Comparison of ENCODE assay signal across 7 mouse cellular contexts in the genomic region with DNA sequence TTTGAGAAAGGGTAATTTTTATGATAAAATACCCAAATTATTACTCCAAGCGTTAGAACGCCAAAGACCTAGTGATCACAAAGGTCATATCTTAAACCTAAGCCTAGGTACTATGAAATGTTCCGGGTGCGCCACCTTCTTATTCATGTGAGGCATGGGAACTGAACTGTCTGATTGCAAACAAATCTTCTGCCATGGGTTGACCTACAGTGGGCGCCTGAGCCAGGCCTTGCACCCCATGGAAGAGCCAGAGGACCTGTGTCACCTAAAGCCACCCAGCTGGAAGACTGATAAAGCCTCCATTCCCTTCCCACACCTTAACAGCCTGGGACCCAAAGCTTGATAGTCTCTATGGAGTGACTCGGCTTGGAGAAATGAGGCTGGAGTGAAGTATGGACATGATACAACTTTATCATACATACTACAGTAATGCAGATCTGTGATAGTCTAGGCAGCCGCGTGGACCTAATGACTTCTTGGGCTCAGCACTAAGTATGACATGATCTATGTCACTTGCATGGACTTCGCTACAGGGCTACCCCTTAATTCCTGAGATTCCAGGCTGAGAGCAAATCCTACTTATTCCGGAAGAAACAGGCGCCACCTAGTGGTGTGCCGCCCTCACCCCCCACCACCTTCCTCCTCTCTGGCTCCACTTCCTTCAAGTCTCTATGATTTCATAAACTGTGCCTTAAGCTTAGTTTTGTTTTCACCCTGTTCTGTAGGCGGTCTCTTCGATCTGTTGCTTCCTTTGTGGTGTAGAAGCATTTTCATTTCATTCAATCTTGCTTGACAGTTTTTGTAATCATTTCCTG. TPM values are rescaled to one million over a fixed set of nuclear protein-coding genes. Genes with fewer than 3 reads are reported as not detected.
DNase-seq lines count a peak whose midpoint lies in the region; ATAC-seq and TF ChIP-seq lines count a peak whose summit lies in the region.

No protein-coding gene starts in this region.

- TF ChIP-seq CTCF in hindbrain, postnatal 0 days (IDR thresholded peaks at IDR 0.05; ENCODE audit: low read depth) = peak; percentile 80

- peaks cover 10% of the 10 kb centered on the region for H3K4me1 ChIP-seq in hindbrain, postnatal 0 days (ENCODE audit: insufficient read depth, low read length)
- peaks cover 31% of the 10 kb centered on the region for H3K4me1 ChIP-seq in megakaryocyte, embryonic 14.5 days

- no peaks in the 10 kb centered on the region for H3K27me3 ChIP-seq in hindbrain, postnatal 0 days (ENCODE audit: insufficient read depth, low read length)
- peaks cover 7% of the 10 kb centered on the region for H3K27me3 ChIP-seq in megakaryocyte, embryonic 14.5 days (replicated peaks)

- peak overlapping the region; percentile 69 for H3K4me3 ChIP-seq in hindbrain, postnatal 0 days (ENCODE audit: low read length)
- peak overlapping the region; percentile 86 for H3K4me3 ChIP-seq in megakaryocyte, embryonic 14.5 days (replicated peaks)

- intact Hi-C loops in left cerebral cortex, postnatal 10 days (cut with DNase I) = loop anchor here (2.0 to 10.0 kb wide), 6 partner anchors 41 to 184 kb away; no protein-coding TSS in a partner anchor

- H3K4me2 ChIP-seq in hindbrain, postnatal 0 days (ENCODE audit: low read depth, low read length) = peak overlapping the region; percentile 70

- 53% methylated on average over 14 of the region's 14 CpGs for WGBS in hindbrain, postnatal 0 days

- H3K36me3 ChIP-seq in hindbrain, postnatal 0 days (ENCODE audit: insufficient read depth, low read length) = no peaks in the 10 kb centered on the region
- H3K36me3 ChIP-seq in megakaryocyte, embryonic 14.5 days (replicated peaks; ENCODE audit: low read length) = no peaks in the 10 kb centered on the region

- peak overlapping the region; percentile 95; the same call in 1 of the 2 replicates for H3K27ac ChIP-seq in hindbrain, postnatal 0 days

- peak; percentile 79 for ATAC-seq in activated CD4-positive, CD25-positive, alpha-beta regulatory T cell, adult 4 months
- ATAC-seq in hindbrain, postnatal 0 days = 0 out of 2 replicates have a peak, but pooled peaks have one; percentile 37

- DNase-seq in cerebellum, postnatal 25 days = peak; percentile 60 to 80
- DNase-seq in gastrocnemius, adult 18-20 months (ENCODE audit: low spot score) = peak; percentile 42
- peak; percentile 84 for DNase-seq in hindbrain, postnatal 0 days (ENCODE audit: low spot score)
- peak; percentile 57 to 69 for DNase-seq in left cerebral cortex, postnatal 10 days (ENCODE audit: extremely low spot score in 1 of 2, low spot score in 2 of 2)
- DNase-seq in right cerebral cortex, postnatal 4 days = peak; percentile 76

- no peak overlapping the region; the same call in 1 of the 2 replicates for H3K9ac ChIP-seq in hindbrain, postnatal 0 days (replicated peaks; ENCODE audit: low read length)

- no peaks in the 10 kb centered on the region for H3K9me3 ChIP-seq in hindbrain, postnatal 0 days (ENCODE audit: low read length)
- no peaks in the 10 kb centered on the region for H3K9me3 ChIP-seq in megakaryocyte, embryonic 14.5 days

RNA-seq across cellular contexts. Expression of a gene that starts 1.0 kb away (rescaled TPM):
- polyA plus RNA-seq in activated CD4-positive, CD25-positive, alpha-beta regulatory T cell, adult 4 months (2017; shearing (Covaris generic)) = 10 to 100 TPM; 24.1 to 24.4 TPM
- total RNA-seq in gastrocnemius, adult 18-20 months (2021) = 1 to 10 TPM; 2.5 to 3.0 TPM
- 12.7 and 22.3 TPM in 2 replicates for total RNA-seq in hindbrain, postnatal 0 days (2014; rRNA removed)
- polyA plus RNA-seq in hindbrain, postnatal 0 days (2015; fragmentation: Nextera tagmentation; extraction: Ambion mirVana) = 16.5 and 17.3 TPM in 2 replicates
- total RNA-seq in left cerebral cortex, postnatal 10 days (2021) = 10 to 100 TPM; 28.6 to 52.3 TPM
- polyA plus RNA-seq in megakaryocyte, embryonic 14.5 days (2012; ENCODE audit: insufficient read depth, low replicate concordance) = 1.9 and 2.8 TPM in 2 replicates

Comparison
In these comparisons a context has a peak if more than half of its experiments do, and no peak if none do; other contexts are left out.
1. Peak in every context shown above with its lines: DNase-seq, ATAC-seq, H3K4me3 ChIP-seq and H3K27ac ChIP-seq.